Mouse (Mus musculus): ENCODE measurements at regions not wholly inside any gene's neighbourhood (a gene's known extent, or its start where the extent isn't known, plus 50 kb on each side); places are given as distances from the start of the nearest gene placed in this dataset.
"Not testable (repeated sequence)": the region's sequence is repeated elsewhere in the genome, so short reads cannot be mapped to it uniquely, and the experiment has no call there.

GRCm38 (mm10) chr6:112564119-112564518 is 74.4 kb upstream of the Oxtr start:
- DNase-seq (ENCODE audit: low read depth, low spot score), result not testable (repeated sequence)

GRCm38 (mm10) chr6:112563659-112564058 is 73.9 kb upstream of the Oxtr start:
- not testable (repeated sequence) for DNase-seq (ENCODE audit: low read depth, low spot score)

- no peak for DNase-seq (ENCODE audit: low read depth, low spot score)
Observed at GRCm38 (mm10) chr6:112562039-112562438, 72.3 kb upstream of the Oxtr start.

DNA sequence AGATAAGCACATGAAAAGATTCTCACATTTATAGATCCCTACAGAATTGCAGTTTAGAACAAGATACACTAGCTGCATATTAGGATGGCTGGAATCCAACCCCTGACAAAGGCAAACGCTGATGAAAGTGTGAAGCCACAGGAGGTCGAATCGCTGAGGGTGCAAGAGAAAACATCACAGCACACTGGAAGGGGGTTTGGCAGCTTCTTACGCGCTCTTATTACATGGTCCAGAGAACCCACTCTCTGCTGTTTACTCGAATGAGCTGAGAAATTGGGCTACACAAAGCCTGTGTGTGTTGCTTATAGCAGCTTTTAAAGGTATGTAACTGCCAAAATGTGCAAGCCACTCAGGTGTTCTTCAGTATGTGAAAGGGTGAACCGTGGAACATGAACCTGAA is 71.8 kb upstream of the Oxtr start:
- no peak for DNase-seq (ENCODE audit: low read depth, low spot score)

DNA sequence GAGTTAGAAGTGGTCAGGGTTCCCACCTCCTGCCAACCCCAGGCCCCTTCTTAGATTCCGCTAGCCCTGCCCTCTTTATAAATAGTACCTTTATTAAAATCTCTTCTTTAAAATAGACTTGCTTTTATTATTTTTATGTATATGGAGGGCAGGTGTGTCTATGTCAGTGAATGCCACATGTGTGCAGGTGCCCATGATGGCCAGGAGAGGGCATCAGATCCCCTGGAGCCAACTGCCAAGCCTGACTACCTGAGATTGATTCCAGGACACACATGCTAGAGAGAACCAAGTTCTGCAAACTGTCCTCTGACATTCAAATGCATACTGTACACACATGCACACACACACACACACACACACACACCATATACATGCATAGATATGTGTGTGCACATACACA is 69.8 kb upstream of the Oxtr start:
- DNase-seq (ENCODE audit: low read depth, low spot score), result no peak

DNA sequence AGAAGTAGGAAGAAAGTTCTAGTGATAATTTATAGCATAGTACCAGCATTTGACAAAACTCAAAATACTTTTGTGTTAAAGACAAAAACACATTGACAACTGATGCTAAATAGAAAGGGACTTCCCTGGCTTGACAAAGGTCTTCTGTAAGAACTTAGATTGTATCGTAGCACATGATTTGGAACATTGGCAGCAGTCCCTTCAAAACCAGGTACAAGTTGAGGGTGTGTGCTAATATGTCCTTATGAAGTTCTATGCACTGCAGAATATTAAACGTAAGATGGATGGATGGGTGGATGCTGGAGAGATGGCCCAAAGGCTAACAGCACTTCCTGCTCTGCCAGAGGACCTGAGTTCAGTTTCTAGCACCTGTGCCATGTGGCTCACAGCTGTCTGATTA is 67.8 kb upstream of the Oxtr start:
- no peak for DNase-seq (ENCODE audit: low read depth, low spot score)

- DNase-seq (ENCODE audit: low read depth, low spot score), result no peak
Observed at GRCm38 (mm10) chr6:112556401-112557165, 66.8 kb upstream of the Oxtr start.

DNA sequence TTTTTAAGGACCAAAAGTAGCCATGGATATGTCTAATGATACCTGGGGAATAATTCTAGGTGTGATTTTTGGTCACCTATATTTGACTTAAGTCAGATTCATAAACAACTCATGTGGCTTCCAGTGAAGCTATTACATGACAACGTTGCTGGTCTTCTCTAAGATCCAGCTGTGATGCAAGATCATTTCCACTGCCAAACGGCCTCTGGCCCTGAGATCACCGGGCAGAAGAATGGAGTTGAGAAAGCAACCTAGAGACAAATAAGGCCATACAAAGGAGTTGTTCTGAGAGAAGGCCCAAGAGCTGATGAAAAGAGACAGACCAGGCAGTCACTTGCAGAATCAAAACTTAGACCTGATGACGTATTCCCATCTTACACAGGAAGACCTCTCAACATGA is 64.3 kb upstream of the Oxtr start:
- DNase-seq (ENCODE audit: low read depth, low spot score), result no peak

DNA sequence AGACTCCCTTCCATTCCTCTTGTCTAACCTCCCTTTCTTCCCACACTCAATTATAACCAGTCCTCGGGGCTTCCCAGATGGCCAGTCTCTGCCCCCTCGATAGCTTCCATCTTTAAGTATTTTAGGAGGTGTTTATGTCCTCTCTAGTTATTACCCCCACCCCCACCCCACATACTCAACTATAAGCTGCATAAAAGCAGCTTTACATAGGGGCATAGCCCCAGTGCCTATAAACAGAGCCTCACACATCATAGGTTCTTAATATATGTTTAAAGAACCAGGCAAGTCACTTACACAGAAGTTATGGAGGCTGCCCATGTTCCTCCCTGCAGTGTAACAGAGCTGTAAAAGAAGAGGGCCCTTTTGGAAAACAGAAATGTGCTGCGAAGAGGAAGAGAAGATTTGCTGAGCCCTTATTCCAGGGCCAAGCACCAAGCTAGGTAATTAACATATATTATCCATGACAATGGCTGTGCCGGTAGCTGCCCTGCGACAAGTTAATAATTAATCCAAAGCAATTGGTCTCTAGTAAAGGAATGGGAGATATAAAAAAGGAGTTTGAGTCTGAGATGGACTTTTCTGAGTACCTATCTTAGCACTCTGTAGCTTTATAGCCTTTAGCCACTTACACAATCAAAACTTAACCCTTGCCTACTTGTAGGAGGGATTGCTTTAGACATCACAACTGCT is 63.6 kb upstream of the Oxtr start:
- no peak for DNase-seq (ENCODE audit: low read depth, low spot score)

DNA sequence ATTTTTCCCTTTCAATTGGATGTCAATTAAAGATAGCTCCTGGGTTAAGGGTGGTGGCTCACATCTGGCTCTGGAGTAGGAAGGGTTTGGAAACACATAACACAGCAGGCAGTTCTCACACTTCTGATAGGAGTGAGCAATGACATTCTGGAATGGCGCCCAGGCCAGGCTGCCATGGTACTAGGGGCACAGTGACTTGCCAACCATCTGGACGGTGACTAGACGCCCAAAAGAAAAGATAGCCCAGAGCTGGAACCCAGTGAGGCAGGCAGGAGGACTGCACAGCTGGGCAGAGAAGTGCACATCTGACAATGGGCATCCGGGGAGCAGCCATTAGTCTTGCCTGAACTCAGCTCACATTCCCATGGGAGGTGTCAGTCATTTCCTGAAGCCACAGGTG is 62.8 kb upstream of the Oxtr start:
- peak; percentile 14 for DNase-seq (ENCODE audit: low read depth, low spot score)

- no peak for DNase-seq (ENCODE audit: low read depth, low spot score)
Observed at GRCm38 (mm10) chr6:112551298-112551697, 61.6 kb upstream of the Oxtr start.

DNA sequence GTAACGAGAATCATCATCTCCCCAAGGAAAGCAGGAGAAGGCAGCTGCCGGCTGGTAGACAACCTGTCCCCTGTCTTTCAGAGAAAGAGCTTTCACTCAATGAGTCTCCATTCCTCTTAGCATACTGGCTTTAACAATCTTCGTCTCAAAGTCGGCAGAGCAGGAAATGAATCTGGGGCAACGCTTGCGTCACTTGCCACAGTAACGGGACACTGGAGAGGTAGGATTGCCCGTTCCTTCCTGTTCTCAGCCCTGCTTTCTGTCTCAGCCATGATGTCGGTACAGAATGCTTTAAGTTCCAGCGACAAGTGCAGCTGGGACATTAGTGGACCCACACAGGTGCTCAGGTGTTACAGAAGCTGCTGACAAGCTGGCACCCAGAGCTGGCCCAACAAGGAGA is 57.5 kb upstream of the Oxtr start:
- no peak for DNase-seq (ENCODE audit: low read depth, low spot score)

DNA sequence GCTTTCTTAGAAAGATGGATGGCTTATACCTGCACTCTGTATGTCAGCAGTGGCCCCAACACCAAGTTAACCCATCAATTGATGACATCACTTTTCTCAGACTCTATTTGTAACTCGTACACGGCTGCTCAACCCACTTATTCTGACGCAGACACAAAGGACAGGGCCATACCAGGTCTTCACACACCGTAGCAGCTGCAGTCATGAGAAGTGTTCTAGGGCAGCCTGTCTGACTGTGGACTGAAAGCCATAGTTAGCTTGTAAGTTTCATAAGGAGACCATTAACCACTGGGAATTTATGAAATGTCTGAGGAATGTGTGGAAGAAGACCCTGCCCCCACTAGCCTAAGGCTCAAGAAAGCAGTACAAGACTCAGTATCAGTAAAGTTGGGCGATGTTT is 56.3 kb upstream of the Oxtr start:
- DNase-seq (ENCODE audit: low read depth, low spot score), result no peak

- no peak for DNase-seq (ENCODE audit: low read depth, low spot score)
Observed at GRCm38 (mm10) chr6:112544315-112544714, 54.6 kb upstream of the Oxtr start.

GRCm38 (mm10) chr6:112542692-112543091 is 52.9 kb upstream of the Oxtr start:
- DNase-seq (ENCODE audit: low read depth, low spot score), result no peak
